Mouse (Mus musculus) bone marrow macrophage, adult 2 months (primary cell): Measurements from ENCODE around the gene Foxn3.

ENCODE experiments used
- CTCF ChIP-seq: IDR thresholded peaks from 2 replicates; pipeline ENCODE4 v1.5.1; 2012; ENCODE audit warnings: low read depth, mild to moderate bottlenecking, low read length, moderate library complexity
- POLR2A ChIP-seq: IDR thresholded peaks from 2 replicates; pipeline ENCODE4 v1.6.1; 2012; ENCODE audit warnings: mild to moderate bottlenecking, low read depth, low read length, borderline replicate concordance

GRCm38 (mm10) chr12:99243316-99243715 lies 320.1 kb downstream of the Foxn3 start:
- TF ChIP-seq CTCF (no peak), POLR2A (no peak)
